Comparison of ENCODE assay signal across 26 mouse cellular contexts in the genomic region with DNA sequence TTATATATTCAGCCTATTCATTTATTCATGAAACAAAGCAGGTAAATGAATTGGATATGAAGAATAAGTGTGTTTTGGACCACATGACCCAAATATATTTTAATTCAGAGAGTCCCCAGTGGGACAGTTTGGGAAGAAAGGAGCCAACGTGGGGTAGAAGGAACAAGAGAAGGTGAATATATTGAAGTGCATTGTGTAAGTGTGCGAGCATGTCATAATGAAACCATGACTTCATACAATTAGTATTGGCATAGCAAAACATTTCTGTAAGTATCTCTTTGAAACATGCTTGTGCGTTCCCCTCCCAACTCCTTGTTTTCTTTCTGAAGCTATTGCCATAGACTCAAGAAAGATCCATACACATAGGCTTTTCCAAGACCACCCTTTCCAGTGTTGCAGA.
"Had no signal": no experiment of that assay in that cellular context is flagged by ENCODE, and none has a peak within 500 bp of the region (broad histone marks: within the 10 kb centered on the region; RNA-seq: fewer than 3 reads in every experiment).

No protein-coding gene starts in this region.

- H3K9ac ChIP-seq: heart, embryonic 12.5 days; hindbrain, embryonic 12.5 days; hindbrain, embryonic 14.5 days; intestine, embryonic 15.5 days; limb, embryonic 13.5 days; limb, embryonic 15.5 days; liver, embryonic 12.5 days; liver, embryonic 14.5 days had no signal

- H3K4me2 ChIP-seq: heart, embryonic 12.5 days; hindbrain, embryonic 12.5 days; hindbrain, embryonic 14.5 days; intestine, embryonic 15.5 days; limb, embryonic 13.5 days; limb, embryonic 15.5 days had no signal

- H3K4me1 ChIP-seq: heart, embryonic 12.5 days; intestine, embryonic 15.5 days; limb, embryonic 15.5 days had no signal

- H3K4me3 ChIP-seq: gastrocnemius, adult 2 months; heart, embryonic 10.5 days; heart, embryonic 12.5 days; hindbrain, embryonic 10.5 days; hindbrain, embryonic 12.5 days; intestine, embryonic 15.5 days; limb, embryonic 13.5 days; limb, embryonic 15.5 days; liver, embryonic 12.5 days had no signal

- H3K9me3 ChIP-seq: heart, embryonic 10.5 days; heart, embryonic 12.5 days; hindbrain, embryonic 10.5 days; hindbrain, embryonic 12.5 days; intestine, embryonic 15.5 days; limb, embryonic 13.5 days; limb, embryonic 15.5 days; liver, embryonic 12.5 days had no signal

- H3K27me3 ChIP-seq: heart, embryonic 12.5 days; hindbrain, embryonic 12.5 days; intestine, embryonic 15.5 days; limb, embryonic 13.5 days; limb, embryonic 15.5 days; liver, embryonic 12.5 days had no signal

- ATAC-seq: hindbrain, embryonic 16.5 days; inflammation-experienced regulatory T-cells, adult 6 months; intestine, embryonic 15.5 days; intestine, postnatal 0 days had no signal

- DNase-seq: gastrocnemius, adult 2 months; gastrocnemius, postnatal 10 days; gastrocnemius, postnatal 25 days; heart, adult 18-20 months; heart, postnatal 10 days; heart, postnatal 4 days; kidney, adult 18-20 months; kidney, adult 8-10 months; kidney, postnatal 10 days; kidney, postnatal 25 days; layer of hippocampus, adult 9-11 months; layer of hippocampus, postnatal 36 days; left cerebral cortex, postnatal 4 days had no signal

- H3K27ac ChIP-seq: heart, embryonic 10.5 days; hindbrain, embryonic 10.5 days; hindbrain, embryonic 12.5 days; hindbrain, embryonic 14.5 days; intestine, embryonic 15.5 days; limb, embryonic 13.5 days; limb, embryonic 15.5 days; liver, embryonic 14.5 days had no signal

- H3K36me3 ChIP-seq: hindbrain, embryonic 10.5 days; hindbrain, embryonic 12.5 days; intestine, embryonic 15.5 days; limb, embryonic 13.5 days; limb, embryonic 15.5 days; liver, embryonic 12.5 days had no signal
